Mouse (Mus musculus) liver, postnatal 0 days (tissue): Measurements from ENCODE around the gene Scp2.

Experiments used
- CTCF ChIP-seq: sonication (generic); IDR thresholded peaks from 2 replicates; pipeline ENCODE4 v1.5.1; 2016; ENCODE audit warnings: antibody characterized with exemption, low read depth
- EP300 ChIP-seq: IDR thresholded peaks from 2 replicates; pipeline ENCODE4 v1.6.1; 2016; ENCODE audit warnings: antibody characterized with exemption, low read depth, mild to moderate bottlenecking

DNA sequence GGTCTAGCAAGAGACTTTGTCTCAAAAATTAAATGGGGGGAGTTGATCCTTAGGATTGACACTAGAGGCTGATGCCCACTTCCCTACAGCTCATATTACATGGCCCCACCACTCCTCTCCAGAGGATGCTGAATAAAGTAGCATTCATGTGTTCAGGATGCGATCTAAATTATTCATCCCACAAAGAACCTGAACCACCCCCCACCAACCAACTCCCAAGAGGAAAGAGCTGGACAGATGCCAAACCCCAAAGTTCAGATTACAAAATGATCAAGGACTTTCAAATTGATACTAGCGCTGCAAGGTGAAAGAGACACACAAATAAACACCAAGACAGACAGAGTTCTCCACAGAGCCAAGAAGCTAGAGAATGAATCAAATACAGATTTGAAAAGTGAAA is 65.0 kb downstream of the Scp2 start:
- TF ChIP-seq EP300 (no peak), CTCF (no peak)
